Mouse (Mus musculus) MEL (cell line): ENCODE data around the gene Tspan14. TPM values are rescaled to one million over a fixed set of nuclear protein-coding genes. Genes with fewer than 3 reads are reported as not detected.

Source experiments
- DNase-seq: peaks from one replicate; pipeline ENCODE4 v3.0.0; 2011; ENCODE audit warnings: low read depth, low spot score
- H3K27ac ChIP-seq: 2 replicates; pipeline ENCODE4 v1.5.1; 2012; ENCODE audit warnings: low read depth, mild to moderate bottlenecking, control low read depth, low read length, moderate library complexity; ENCODE audit not compliant: control insufficient read depth
- H3K27me3 ChIP-seq, 2 experiments: fragments of 150-350 bp in 1 of 2; sonication (generic) in 1 of 2; 2 replicates each; pipeline ENCODE4 v1.6.1; 2012; ENCODE audit warnings: low read length in 2 of 2, mild to moderate bottlenecking in 2 of 2, improper control_type of control experiment in 1 of 2, moderate library complexity in 1 of 2; ENCODE audit not compliant: insufficient read depth in 2 of 2, control insufficient read depth in 1 of 2
- H3K36me3 ChIP-seq, 2 experiments: 2 replicates each; pipeline ENCODE4 v1.6.1; 2012 to 2014; ENCODE audit warnings: low read length in 2 of 2, improper control_type of control experiment in 1 of 2, inconsistent platforms in 1 of 2, mild to moderate bottlenecking in 1 of 2; ENCODE audit not compliant: insufficient read depth in 2 of 2, control insufficient read depth in 1 of 2
- H3K4me1 ChIP-seq, 2 experiments: fragments of 150-350 bp in 1 of 2; sonication (generic) in 1 of 2; 2 replicates each; pipeline ENCODE4 v1.6.1; 2012; ENCODE audit warnings: low read length in 2 of 2, improper control_type of control experiment in 1 of 2, mild to moderate bottlenecking in 1 of 2; ENCODE audit not compliant: insufficient read depth in 2 of 2, control insufficient read depth in 1 of 2
- H3K4me3 ChIP-seq, 2 experiments: fragments of 150-350 bp in 1 of 2; sonication (generic) in 1 of 2; 2 replicates each; pipeline ENCODE4 v1.5.1; 2012; ENCODE audit warnings: low read depth in 2 of 2, low read length in 2 of 2, mild to moderate bottlenecking in 2 of 2, moderate library complexity in 2 of 2, control low read depth in 1 of 2, improper control_type of control experiment in 1 of 2; ENCODE audit not compliant: control insufficient read depth in 1 of 2, insufficient read depth in 1 of 2
- H3K79me2 ChIP-seq: 2 replicates; pipeline ENCODE4 v1.6.1; 2012; ENCODE audit warnings: mild to moderate bottlenecking, low read length, moderate library complexity; ENCODE audit not compliant: control insufficient read depth, poor library complexity, insufficient read depth
- H3K9ac ChIP-seq: 2 replicates; pipeline ENCODE4 v1.6.1; 2012; ENCODE audit warnings: low read depth, mild to moderate bottlenecking, control low read depth, low read length, moderate library complexity; ENCODE audit not compliant: control insufficient read depth, poor library complexity, severe bottlenecking
- H3K9me3 ChIP-seq: fragments of 150-350 bp; sonication (generic); replicated peaks from 2 replicates; pipeline ENCODE4 v1.6.1; 2012; ENCODE audit warnings: mild to moderate bottlenecking, low read length, improper control_type of control experiment, moderate library complexity; ENCODE audit not compliant: insufficient read depth
- BHLHE40 ChIP-seq: IDR thresholded peaks from 2 replicates; pipeline ENCODE4 v1.6.1; 2012; ENCODE audit warnings: low read depth, mild to moderate bottlenecking, inconsistent platforms, low read length, improper control_type of control experiment, borderline replicate concordance
- CHD1 ChIP-seq: IDR thresholded peaks from 2 replicates; pipeline ENCODE4 v1.6.1; 2012; ENCODE audit warnings: low read depth, mild to moderate bottlenecking, inconsistent platforms, low read length, improper control_type of control experiment
- ELF1 ChIP-seq: IDR thresholded peaks from 2 replicates; pipeline ENCODE4 v1.6.1; 2014; ENCODE audit warnings: low read depth, mild to moderate bottlenecking, inconsistent platforms, low read length, improper control_type of control experiment, moderate library complexity
- GABPA ChIP-seq: IDR thresholded peaks from 2 replicates; pipeline ENCODE4 v1.6.1; 2012; ENCODE audit warnings: low read depth, mild to moderate bottlenecking, inconsistent platforms, low read length, improper control_type of control experiment, moderate library complexity
- KAT2A ChIP-seq: conservative IDR thresholded peaks from 2 replicates; pipeline ENCODE4 v1.6.1; 2012; ENCODE audit warnings: low read depth, low read length, improper control_type of control experiment, inconsistent platforms
- MAX ChIP-seq: IDR thresholded peaks from 2 replicates; pipeline ENCODE4 v1.6.1; 2011; ENCODE audit warnings: low read length, improper control_type of control experiment
- MAZ ChIP-seq: IDR thresholded peaks from 2 replicates; pipeline ENCODE4 v1.6.1; 2012; ENCODE audit warnings: low read depth, mild to moderate bottlenecking, inconsistent platforms, low read length, improper control_type of control experiment
- MEF2A ChIP-seq: IDR thresholded peaks from 2 replicates; pipeline ENCODE4 v1.6.1; 2014; ENCODE audit warnings: low read depth, mild to moderate bottlenecking, inconsistent platforms, low read length, improper control_type of control experiment; ENCODE audit not compliant: poor library complexity, insufficient replicate concordance, severe bottlenecking; ENCODE audit errors: extremely low read depth
- MXI1 ChIP-seq: IDR thresholded peaks from 2 replicates; pipeline ENCODE4 v1.6.1; 2011; ENCODE audit warnings: mild to moderate bottlenecking, low read depth, low read length, improper control_type of control experiment
- MYC ChIP-seq: IDR thresholded peaks from 2 replicates; pipeline ENCODE4 v1.6.1; 2011; ENCODE audit warnings: low read depth, mild to moderate bottlenecking, low read length, improper control_type of control experiment, moderate library complexity
- NRF1 ChIP-seq: IDR thresholded peaks from 2 replicates; pipeline ENCODE4 v1.6.1; 2014; ENCODE audit warnings: low read depth, mild to moderate bottlenecking, inconsistent platforms, low read length, improper control_type of control experiment, moderate library complexity; ENCODE audit not compliant: poor library complexity, insufficient read depth, severe bottlenecking
- POLR2AphosphoS2 ChIP-seq: IDR thresholded peaks from 2 replicates; pipeline ENCODE4 v1.6.1; 2011; ENCODE audit warnings: low read length, improper control_type of control experiment
- POLR2AphosphoS5 ChIP-seq: IDR thresholded peaks from 2 replicates; pipeline ENCODE4 v1.6.1; 2012; ENCODE audit warnings: low read depth, borderline replicate concordance, mild to moderate bottlenecking, inconsistent platforms, low read length, moderate library complexity, mixed read lengths
- RAD21 ChIP-seq: IDR thresholded peaks from 2 replicates; pipeline ENCODE4 v1.6.1; 2011; ENCODE audit warnings: mild to moderate bottlenecking, low read depth, low read length, improper control_type of control experiment
- RCOR1 ChIP-seq: IDR thresholded peaks from 2 replicates; pipeline ENCODE4 v1.6.1; 2012; ENCODE audit warnings: low read depth, mild to moderate bottlenecking, inconsistent platforms, low read length, improper control_type of control experiment
- SIN3A ChIP-seq: IDR thresholded peaks from 2 replicates; pipeline ENCODE4 v1.6.1; 2012; ENCODE audit warnings: low read length, improper control_type of control experiment, inconsistent platforms
- SMC3 ChIP-seq: IDR thresholded peaks from 2 replicates; pipeline ENCODE4 v1.6.1; 2011; ENCODE audit warnings: low read depth, low read length, improper control_type of control experiment
- TCF12 ChIP-seq: IDR thresholded peaks from 2 replicates; pipeline ENCODE4 v1.6.1; 2014; ENCODE audit warnings: low read depth, mild to moderate bottlenecking, inconsistent platforms, low read length, improper control_type of control experiment, moderate library complexity
- USF2 ChIP-seq, 2 experiments: IDR thresholded peaks; 2 replicates each; pipeline ENCODE4 v1.6.1; 2011 to 2012; ENCODE audit warnings: improper control_type of control experiment in 2 of 2, low read length in 2 of 2, borderline replicate concordance in 1 of 2, inconsistent platforms in 1 of 2, low read depth in 1 of 2, mild to moderate bottlenecking in 1 of 2; ENCODE audit not compliant: insufficient read depth in 1 of 2
- ZC3H11A ChIP-seq: IDR thresholded peaks from 2 replicates; pipeline ENCODE4 v1.6.1; 2012; ENCODE audit warnings: low read depth, mild to moderate bottlenecking, inconsistent platforms, low read length, improper control_type of control experiment
- polyA plus RNA-seq, 2 experiments: library from polyadenylated mRNA; stranded (reverse) in 1 of 2; unstranded in 1 of 2; fragments of >175 nt in 1 of 2; fragments of >200 nt in 1 of 2; gene quantifications; 2 replicates each; pipeline versions ENCODE4 v1.2.1 to v1.2.4; 2012; ENCODE audit warnings: low replicate concordance in 2 of 2, low read depth in 1 of 2; ENCODE audit not compliant: insufficient read length in 2 of 2, insufficient read depth in 1 of 2, missing spikeins in 1 of 2
- total RNA-seq: library from RNA; depleted of rRNA; stranded (reverse); fragments of 300-350 nt; gene quantifications from 2 replicates; pipeline ENCODE4 v1.2.3, GENCODE M21; 2012

Tspan14 gene
- total and polyA plus RNA-seq, 3 experiments: 24.8 to 29.9 TPM; not detected in 1

DNA sequence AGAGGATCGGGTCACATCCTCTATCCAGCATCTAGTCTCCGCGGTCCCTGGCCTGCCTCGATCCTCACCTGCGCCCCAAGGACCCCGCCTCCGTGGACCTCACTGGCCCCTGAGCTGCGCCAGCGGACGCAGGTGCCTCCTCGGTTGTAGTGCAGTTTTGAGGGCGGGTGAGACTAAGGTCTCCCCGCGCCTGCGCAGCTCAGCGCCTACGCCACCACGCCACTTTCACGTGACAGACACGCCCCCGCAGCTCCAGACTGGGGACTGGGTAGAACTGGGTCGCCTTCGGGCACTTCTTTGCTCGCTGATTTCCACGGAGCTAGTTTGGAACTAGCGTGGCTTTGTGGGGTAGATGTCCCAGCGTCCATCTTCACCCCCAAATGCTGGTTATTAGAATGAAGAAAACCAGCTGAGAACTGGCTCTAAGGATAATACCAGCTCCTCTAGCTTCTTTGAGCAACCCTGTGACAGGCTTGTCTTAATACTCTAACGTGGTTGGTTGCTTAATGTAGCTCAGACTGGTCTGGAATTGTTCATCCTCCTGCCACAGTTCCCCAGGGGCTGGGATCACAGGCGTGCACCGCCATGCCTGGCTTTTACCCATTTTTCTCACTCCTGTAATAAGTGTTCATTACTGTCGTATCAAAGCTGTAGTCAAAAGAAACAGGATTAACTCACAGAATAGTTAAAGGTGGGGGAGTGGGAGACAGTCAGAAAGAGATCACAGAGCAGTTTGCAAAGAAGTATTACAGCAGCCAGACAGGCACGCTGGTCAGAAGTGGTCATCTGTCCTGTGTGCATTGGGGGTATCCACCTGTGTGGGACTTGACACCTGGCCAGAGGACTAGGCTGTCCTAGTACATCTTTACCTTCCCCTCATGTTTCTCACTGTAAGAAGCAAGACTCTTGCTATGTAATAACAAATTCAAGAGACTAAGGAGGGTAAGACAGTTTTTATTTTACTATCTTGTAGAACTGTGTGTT is 47.3 kb upstream of the Tspan14 start, which contains the start of gene Fam213a (continued):
- no peak for TF ChIP-seq POLR2AphosphoS5
- TF ChIP-seq BHLHE40: peak; percentile 97
- 0 out of 2 replicates have a peak, but pooled peaks have one; percentile 45 for TF ChIP-seq MYC
- peak; percentile 97 for TF ChIP-seq NRF1

DNA sequence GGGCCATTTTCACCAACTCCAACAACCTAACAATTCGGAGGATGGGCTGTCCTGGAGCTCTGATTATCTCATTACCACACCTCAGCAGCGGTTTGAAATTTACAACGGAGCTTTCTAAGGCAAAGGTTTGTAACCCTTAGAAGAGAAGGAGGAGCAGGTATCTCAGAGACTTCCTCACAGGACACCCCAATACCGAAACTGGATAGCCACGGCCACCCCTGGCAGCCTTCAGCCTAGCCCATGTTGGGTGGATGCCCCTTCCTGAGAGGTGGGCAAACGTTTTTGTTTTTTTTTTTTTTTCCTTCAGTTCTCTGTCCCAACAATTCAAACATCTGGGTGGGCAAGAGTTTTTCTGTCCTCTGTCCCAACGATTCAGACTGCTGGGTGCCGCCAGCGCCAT is 46.5 kb upstream of the Tspan14 start:
- Histone ChIP-seq H3K9me3 (no peaks in the 10 kb centered on the region), H3K79me2 (peaks cover 3% of the 10 kb centered on the region; the same call in 1 of the 2 replicates), H3K9ac (peak overlapping the region; percentile 77), H3K27me3 (no peaks in the 10 kb centered on the region), H3K4me3 (peak overlapping the region; percentile 85 to 96), H3K36me3 (peaks cover 0 to 20% of the 10 kb centered on the region in 2 experiments; a peak in 2 of 4 replicates), H3K27ac (0 out of 2 replicates have a peak overlapping the region, but pooled peaks have one; percentile 5), H3K4me1 (peaks cover 8 to 26% of the 10 kb centered on the region in 2 experiments; a peak in 3 of 4 replicates)
- TF ChIP-seq MAZ (peak; percentile 1; the same call in 1 of the 2 replicates), CHD1 (no peak)
- DNase-seq: peak; percentile 36

DNA sequence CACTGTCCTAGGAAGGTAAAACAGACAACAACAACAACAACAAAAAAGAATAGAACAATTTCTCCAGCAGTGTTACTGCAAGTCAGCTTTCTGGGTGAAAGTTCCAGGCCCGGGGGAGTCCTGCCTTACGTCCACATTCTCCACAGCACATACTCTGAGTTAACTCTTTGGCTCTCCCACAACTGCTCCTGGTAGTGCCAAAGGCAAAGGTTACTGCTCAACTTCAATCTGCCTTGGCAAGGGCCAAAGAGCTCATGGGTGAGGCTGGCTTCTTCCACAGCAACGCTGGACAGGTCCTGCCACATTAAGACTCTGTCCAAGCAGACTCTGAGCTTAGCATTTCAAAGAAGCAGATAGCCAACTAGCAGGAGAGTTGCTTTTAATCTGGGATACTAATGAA is 45.3 kb upstream of the Tspan14 start:
- Histone ChIP-seq H3K4me3 (no peak overlapping the region), H3K9ac (no peak overlapping the region), H3K27ac (no peak overlapping the region), H3K27me3 (no peaks in the 10 kb centered on the region), H3K79me2 (peaks cover 3% of the 10 kb centered on the region; the same call in 1 of the 2 replicates), H3K36me3 (peaks cover 0 to 24% of the 10 kb centered on the region in 2 experiments; a peak in 2 of 4 replicates), H3K4me1 (peaks cover 19 to 29% of the 10 kb centered on the region in 2 experiments), H3K9me3 (no peaks in the 10 kb centered on the region)
- DNase-seq: no peak
- TF ChIP-seq MAZ (no peak), MEF2A (no peak), RCOR1 (no peak), MAX (no peak), GABPA (no peak), ZC3H11A (no peak), USF2 (IDR thresholded peaks at IDR 0.05; ENCODE audit: borderline replicate concordance in 1 of 2, insufficient read depth in 1 of 2, low read depth in 1 of 2, low read length in 2 of 2) (no peak), RAD21 (no peak), BHLHE40 (no peak), POLR2AphosphoS2 (no peak), KAT2A (no peak), CHD1 (no peak), ELF1 (no peak), SIN3A (no peak), MXI1 (no peak), SMC3 (no peak), TCF12 (no peak)
